Mouse (Mus musculus) yolk sac, embryonic 10.5 days (tissue): ENCODE data around the gene Safb.

ENCODE experiments used
- DNase-seq: peaks from one replicate; pipeline ENCODE4 v3.0.0-alpha.2; 2017; ENCODE audit warnings: low spot score

The Safb gene

GRCm38 (mm10) chr17:56584257-56585130 is at the start of gene Safb, which contains the start of gene Safb2:
Gene Safb, plus strand, starts transcription at chr17:56584825.
Gene Safb2, minus strand, starts transcription at chr17:56584585.
- peak; percentile 99 for DNase-seq

GRCm38 (mm10) chr17:56536192-56536591 is 48.4 kb upstream of the Safb start:
- DNase-seq = no peak

GRCm38 (mm10) chr17:56536874-56537273 is 47.8 kb upstream of the Safb start:
- no peak for DNase-seq

- DNase-seq = no peak
These were observed 46.7 kb upstream of the Safb start for GRCm38 (mm10) chr17:56537912-56538311.

GRCm38 (mm10) chr17:56540562-56540975 is 44.1 kb upstream of the Safb start:
- DNase-seq = no peak

GRCm38 (mm10) chr17:56542736-56543135 is 41.9 kb upstream of the Safb start:
- DNase-seq = no peak

- DNase-seq = no peak
These were observed 40.9 kb upstream of the Safb start for GRCm38 (mm10) chr17:56543684-56544224.

GRCm38 (mm10) chr17:56544699-56545387 is 39.8 kb upstream of the Safb start:
- no peak for DNase-seq

- no peak for DNase-seq
These were observed 38.7 kb upstream of the Safb start for GRCm38 (mm10) chr17:56545945-56546344.

- DNase-seq = no peak
These were observed 38.0 kb upstream of the Safb start for GRCm38 (mm10) chr17:56546576-56546975.

- no peak for DNase-seq
These were observed 37.3 kb upstream of the Safb start for GRCm38 (mm10) chr17:56547116-56547845.

- no peak for DNase-seq
These were observed 36.6 kb upstream of the Safb start for GRCm38 (mm10) chr17:56547846-56548604.

- DNase-seq = no peak
These were observed 36.0 kb upstream of the Safb start for GRCm38 (mm10) chr17:56548605-56549105.

- no peak for DNase-seq
These were observed 33.7 kb upstream of the Safb start for GRCm38 (mm10) chr17:56550784-56551475.

- no peak for DNase-seq
These were observed 32.6 kb upstream of the Safb start for GRCm38 (mm10) chr17:56551841-56552581.

- peak; percentile 27 for DNase-seq
These were observed 31.8 kb upstream of the Safb start for GRCm38 (mm10) chr17:56552781-56553363.

- DNase-seq = no peak
These were observed 30.5 kb upstream of the Safb start, which contains the start of gene Gm20219 for GRCm38 (mm10) chr17:56554122-56554551. Gene Gm20219, minus strand, starts transcription at chr17:56554387.

- DNase-seq = peak; percentile 42
These were observed 26.2 kb upstream of the Safb start for GRCm38 (mm10) chr17:56558448-56558847.

GRCm38 (mm10) chr17:56559386-56559785 is 25.2 kb upstream of the Safb start:
- no peak for DNase-seq
